Mouse (Mus musculus): ENCODE measurements around the gene AL732309.1.

Gene AL732309.1

GRCm38 (mm10) chr2:25238106-25238505 lies 8.6 kb downstream of the AL732309.1 start:
- no peak for DNase-seq (ENCODE audit: low spot score in 2 of 2)

GRCm38 (mm10) chr2:25237522-25237921 lies 9.1 kb downstream of the AL732309.1 start:
- DNase-seq (ENCODE audit: low spot score in 2 of 2) = no peak

- DNase-seq (ENCODE audit: low spot score in 2 of 2) = no peak
Observed at GRCm38 (mm10) chr2:25236614-25237013, 10.0 kb downstream of the AL732309.1 start, which contains the start of gene Rnf224. Rnf224 (minus strand) TSS chr2:25236787.

- DNase-seq (ENCODE audit: low spot score in 2 of 2) = no peak
Observed at GRCm38 (mm10) chr2:25234551-25235220, 12.0 kb downstream of the AL732309.1 start.

GRCm38 (mm10) chr2:25234050-25234449 lies 12.6 kb downstream of the AL732309.1 start, which contains the start of gene Slc34a3:
Slc34a3 (minus strand) TSS chr2:25234364.
- DNase-seq (ENCODE audit: low spot score in 2 of 2) = no peak

GRCm38 (mm10) chr2:25233421-25233820 lies 13.2 kb downstream of the AL732309.1 start:
- no peak for DNase-seq (ENCODE audit: low spot score in 2 of 2)

- DNase-seq (ENCODE audit: low spot score in 2 of 2) = no peak
Observed at GRCm38 (mm10) chr2:25231038-25231437, 15.6 kb downstream of the AL732309.1 start.

- DNase-seq (ENCODE audit: low spot score in 2 of 2) = no peak
Observed at GRCm38 (mm10) chr2:25230581-25230980, 16.1 kb downstream of the AL732309.1 start.

- DNase-seq (ENCODE audit: low spot score in 2 of 2) = no peak
Observed at GRCm38 (mm10) chr2:25229582-25229981, 17.1 kb downstream of the AL732309.1 start.

- DNase-seq (ENCODE audit: low spot score in 2 of 2) = no peak
Observed at GRCm38 (mm10) chr2:25228995-25229530, 17.6 kb downstream of the AL732309.1 start.

- DNase-seq (ENCODE audit: low spot score in 2 of 2) = peak; percentile 84 to 86
Observed at GRCm38 (mm10) chr2:25228431-25228889, 18.2 kb downstream of the AL732309.1 start.

GRCm38 (mm10) chr2:25227406-25227805 lies 19.3 kb downstream of the AL732309.1 start:
- no peak for DNase-seq (ENCODE audit: low spot score in 2 of 2)

- no peak for DNase-seq (ENCODE audit: low spot score in 2 of 2)
Observed at GRCm38 (mm10) chr2:25226864-25227263, 19.8 kb downstream of the AL732309.1 start.

- DNase-seq (ENCODE audit: low spot score in 2 of 2) = no peak
Observed at GRCm38 (mm10) chr2:25225811-25226379, 20.8 kb downstream of the AL732309.1 start.

- peak; percentile 97 to 99 for DNase-seq (ENCODE audit: low spot score in 2 of 2)
Observed at GRCm38 (mm10) chr2:25224766-25225752, 21.6 kb downstream of the AL732309.1 start.

- DNase-seq (ENCODE audit: low spot score in 2 of 2) = no peak
Observed at GRCm38 (mm10) chr2:25224492-25224765, 22.2 kb downstream of the AL732309.1 start, which contains the start of gene Tubb4b. Tubb4b (minus strand) TSS chr2:25224702.

GRCm38 (mm10) chr2:25223681-25224491 lies 22.8 kb downstream of the AL732309.1 start:
- peak; percentile 73 to 83 for DNase-seq (ENCODE audit: low spot score in 2 of 2)

GRCm38 (mm10) chr2:25221331-25221772 lies 25.3 kb downstream of the AL732309.1 start:
- DNase-seq (ENCODE audit: low spot score in 2 of 2) = no peak

- DNase-seq (ENCODE audit: low spot score in 2 of 2) = no peak
Observed at GRCm38 (mm10) chr2:25218445-25218844, 28.2 kb downstream of the AL732309.1 start, which contains the start of gene Fam166a. Fam166a (plus strand) TSS chr2:25218745.

GRCm38 (mm10) chr2:25217666-25218065 lies 29.0 kb downstream of the AL732309.1 start:
- no peak for DNase-seq (ENCODE audit: low spot score in 2 of 2)

GRCm38 (mm10) chr2:25214444-25214843 lies 32.2 kb downstream of the AL732309.1 start, which contains the start of gene Stpg3:
Stpg3 (minus strand) TSS chr2:25214637.
- no peak for DNase-seq (ENCODE audit: low spot score in 2 of 2)

Data from urinary bladder, postnatal 4 days (tissue).